Mouse (Mus musculus) stomach, postnatal 0 days (tissue): ENCODE data around the gene Copb2. TPM values are rescaled to one million over a fixed set of nuclear protein-coding genes. Genes with fewer than 3 reads are reported as not detected.

Experiments used
- ATAC-seq: fragments of 200-750 bp; cut with Nextera tagmentation; 2 replicates; pipeline ENCODE4 v1.8.0; 2017; ENCODE audit not compliant: low FRiP score, low TSS enrichment
- DNase-seq: peaks from one replicate; pipeline ENCODE4 v3.0.0-alpha.2; 2016; ENCODE audit warnings: low spot score
- H3K27ac ChIP-seq: fragments of 300-500 bp; sonication (generic); replicated peaks from 2 replicates; pipeline ENCODE4 v1.5.1; 2014; ENCODE audit warnings: mild to moderate bottlenecking, control low read depth
- H3K27me3 ChIP-seq: fragments of 300-500 bp; sonication (generic); 2 replicates; pipeline ENCODE4 v1.6.1; 2014; ENCODE audit warnings: low read length; ENCODE audit not compliant: control insufficient read depth, insufficient read depth
- H3K36me3 ChIP-seq: fragments of 300-500 bp; sonication (generic); 2 replicates; pipeline ENCODE4 v1.6.1; 2014; ENCODE audit warnings: low read length, mixed read lengths; ENCODE audit not compliant: control insufficient read depth, insufficient read depth
- H3K4me1 ChIP-seq: fragments of 300-500 bp; sonication (generic); replicated peaks from 2 replicates; pipeline ENCODE4 v1.6.1; 2014; ENCODE audit warnings: antibody characterized with exemption; ENCODE audit not compliant: control insufficient read depth, insufficient read depth
- H3K4me2 ChIP-seq: fragments of 300-500 bp; sonication (generic); replicated peaks from 2 replicates; pipeline ENCODE4 v1.6.1; 2014; ENCODE audit warnings: low read depth, mild to moderate bottlenecking, control low read depth, moderate library complexity
- H3K4me3 ChIP-seq: fragments of 300-500 bp; sonication (generic); 2 replicates; pipeline ENCODE4 v1.5.1; 2014; ENCODE audit warnings: low read depth, low read length, control low read depth
- H3K9ac ChIP-seq: fragments of 300-500 bp; sonication (generic); 2 replicates; pipeline ENCODE4 v1.6.1; 2014; ENCODE audit warnings: mild to moderate bottlenecking, low read length, control low read depth, mixed read lengths
- H3K9me3 ChIP-seq: fragments of 300-500 bp; sonication (generic); 2 replicates; pipeline ENCODE4 v1.6.1; 2016; ENCODE audit warnings: low read length; ENCODE audit not compliant: control insufficient read depth
- CTCF ChIP-seq: IDR thresholded peaks from 2 replicates; pipeline ENCODE4 v1.5.1; 2016; ENCODE audit warnings: antibody characterized with exemption, low read depth, mild to moderate bottlenecking, moderate library complexity
- EP300 ChIP-seq: optimal IDR thresholded peaks from 2 replicates; pipeline ENCODE3; 2016; ENCODE audit warnings: antibody characterized with exemption
- WGBS: fragments of 180-500 bp; shearing (Covaris S2); extraction: QIAGEN DNeasy Blood & Tissue Kit; methylation state at CpG from one replicate; pipeline ENCODE4 v1.1.7; 2014; 5-methylcytosine and 5-hydroxymethylcytosine counted together
- polyA plus RNA-seq: library from polyadenylated mRNA; unstranded; fragments of >200 nt; fragmentation: Nextera tagmentation; extraction: Ambion mirVana; gene quantifications from 2 replicates; pipeline ENCODE4 v1.2.1, GENCODE M21; 2015

The Copb2 gene
- polyA plus RNA-seq, 1 experiment from 2014 or later = 105 TPM

GRCm38 (mm10) chr9:98529776-98530175 is 33.7 kb upstream of the Copb2 start:
- Histone ChIP-seq H3K36me3 (no peaks in the 10 kb centered on the region), H3K27me3 (no peaks in the 10 kb centered on the region), H3K4me1 (no peaks in the 10 kb centered on the region), H3K9ac (no peak overlapping the region), H3K4me2 (no peak overlapping the region), H3K4me3 (no peak overlapping the region), H3K27ac (no peak overlapping the region), H3K9me3 (no peaks in the 10 kb centered on the region)
- no peak for ATAC-seq
- TF ChIP-seq CTCF (no peak), EP300 (no peak)
- DNase-seq = no peak
- 72% methylated on average over 4 of the region's 4 CpGs for WGBS

- Histone ChIP-seq H3K27ac (no peak overlapping the region), H3K27me3 (no peaks in the 10 kb centered on the region), H3K4me2 (no peak overlapping the region), H3K4me3 (no peak overlapping the region), H3K4me1 (no peaks in the 10 kb centered on the region), H3K9ac (no peak overlapping the region), H3K36me3 (no peaks in the 10 kb centered on the region), H3K9me3 (no peaks in the 10 kb centered on the region)
- no peak for TF ChIP-seq CTCF
- TF ChIP-seq EP300 = no peak
- WGBS = 43% methylated on average over 2 of the region's 2 CpGs
- DNase-seq (no peak), ATAC-seq (no peak)
These were observed 32.5 kb upstream of the Copb2 start for GRCm38 (mm10) chr9:98530999-98531398.

DNA sequence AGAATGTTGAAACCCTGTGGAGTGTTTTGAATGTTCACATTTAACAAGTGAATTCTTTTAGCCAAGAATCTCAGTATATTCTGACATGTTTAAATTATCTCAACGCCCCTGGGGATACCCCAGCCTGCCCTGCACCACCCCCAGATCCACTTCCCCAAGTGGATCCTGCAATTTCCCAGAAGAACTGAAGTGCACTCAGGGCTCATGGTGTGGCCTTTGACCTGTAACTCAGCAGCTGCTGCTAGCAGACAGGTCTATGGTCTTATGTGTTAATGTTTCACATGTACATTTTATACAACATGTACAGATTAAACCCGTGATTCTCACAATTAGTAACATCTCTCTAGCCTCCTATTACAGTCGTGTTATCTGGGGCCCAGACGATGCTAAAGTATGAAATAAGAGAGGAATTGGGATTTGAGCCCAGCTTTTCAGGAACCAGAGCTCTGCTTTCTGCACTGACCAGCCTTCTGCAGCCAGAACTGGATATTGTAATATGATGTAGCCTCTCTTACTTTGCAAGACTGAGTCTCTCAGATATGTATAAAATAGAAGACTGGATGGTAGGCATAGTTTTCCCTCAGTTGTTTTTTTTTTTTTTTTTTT is 28.7 kb upstream of the Copb2 start:
- WGBS = 44% methylated on average over 4 of the region's 4 CpGs
- no peak for DNase-seq
- H3K27ac ChIP-seq = no peak overlapping the region

GRCm38 (mm10) chr9:98535763-98536162 is 27.8 kb upstream of the Copb2 start:
- DNase-seq = no peak
- H3K27me3 ChIP-seq = no peaks in the 10 kb centered on the region

More for the DNA sequence above, 28.7 kb upstream of the Copb2 start:
- ATAC-seq = no peak
- Histone ChIP-seq H3K9me3 (no peaks in the 10 kb centered on the region), H3K4me3 (no peak overlapping the region), H3K36me3 (no peaks in the 10 kb centered on the region), H3K27me3 (no peaks in the 10 kb centered on the region), H3K9ac (no peak overlapping the region), H3K4me2 (no peak overlapping the region), H3K4me1 (no peaks in the 10 kb centered on the region)
- no peak for TF ChIP-seq CTCF
- no peak for TF ChIP-seq EP300

DNA sequence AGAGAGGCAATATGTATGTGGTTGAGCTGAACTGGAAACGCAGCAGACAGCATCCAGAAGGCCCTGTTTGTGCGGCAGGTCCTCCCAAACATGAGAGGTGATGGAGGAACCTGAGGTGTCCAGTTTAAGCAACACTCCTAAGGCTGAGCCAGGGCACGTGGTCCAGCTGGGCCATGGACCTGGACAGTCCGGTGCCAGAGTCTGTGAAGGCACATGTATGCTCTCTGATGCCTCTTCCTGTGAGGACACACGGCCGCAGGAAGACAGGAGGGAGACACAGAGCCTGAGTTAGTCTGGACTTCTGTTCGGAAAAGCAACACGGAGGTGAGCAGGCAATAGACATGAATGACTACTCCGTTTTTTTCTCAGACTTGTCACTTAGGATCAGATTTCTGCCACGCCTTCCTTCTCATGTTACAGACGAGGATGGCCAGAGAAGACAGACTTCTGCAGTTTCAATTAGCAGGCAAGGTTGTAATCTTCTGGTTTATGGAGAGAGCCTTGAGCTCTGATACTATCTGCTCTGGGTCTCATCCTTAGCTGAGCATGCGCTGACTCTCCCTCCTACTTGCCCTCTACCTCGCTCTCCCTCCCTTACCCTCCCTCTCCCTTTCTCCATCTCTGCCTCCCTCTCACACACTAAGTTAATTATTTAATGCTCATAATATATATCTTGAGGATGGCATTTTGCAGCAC is 25.4 kb upstream of the Copb2 start:
- ATAC-seq (peak; percentile 47; the same call in 1 of the 2 replicates), DNase-seq (no peak)
- Histone ChIP-seq H3K27me3 (no peaks in the 10 kb centered on the region), H3K9ac (no peak overlapping the region), H3K27ac (no peak overlapping the region), H3K4me2 (peak overlapping the region; percentile 39; the same call in 1 of the 2 replicates), H3K4me1 (no peaks in the 10 kb centered on the region), H3K36me3 (no peaks in the 10 kb centered on the region), H3K9me3 (no peaks in the 10 kb centered on the region), H3K4me3 (no peak overlapping the region)
- no peak; the same call in 1 of the 2 replicates for TF ChIP-seq CTCF
- TF ChIP-seq EP300 = no peak
- WGBS = 44% methylated on average over 13 of the region's 13 CpGs

More at GRCm38 (mm10) chr9:98535763-98536162, 27.8 kb upstream of the Copb2 start:
- no peak for ATAC-seq
- Histone ChIP-seq H3K9me3 (no peaks in the 10 kb centered on the region), H3K36me3 (no peaks in the 10 kb centered on the region), H3K27ac (no peak overlapping the region), H3K4me1 (no peaks in the 10 kb centered on the region), H3K9ac (no peak overlapping the region), H3K4me3 (no peak overlapping the region), H3K4me2 (no peak overlapping the region)
- TF ChIP-seq EP300 (no peak), CTCF (peak; percentile 59)

DNA sequence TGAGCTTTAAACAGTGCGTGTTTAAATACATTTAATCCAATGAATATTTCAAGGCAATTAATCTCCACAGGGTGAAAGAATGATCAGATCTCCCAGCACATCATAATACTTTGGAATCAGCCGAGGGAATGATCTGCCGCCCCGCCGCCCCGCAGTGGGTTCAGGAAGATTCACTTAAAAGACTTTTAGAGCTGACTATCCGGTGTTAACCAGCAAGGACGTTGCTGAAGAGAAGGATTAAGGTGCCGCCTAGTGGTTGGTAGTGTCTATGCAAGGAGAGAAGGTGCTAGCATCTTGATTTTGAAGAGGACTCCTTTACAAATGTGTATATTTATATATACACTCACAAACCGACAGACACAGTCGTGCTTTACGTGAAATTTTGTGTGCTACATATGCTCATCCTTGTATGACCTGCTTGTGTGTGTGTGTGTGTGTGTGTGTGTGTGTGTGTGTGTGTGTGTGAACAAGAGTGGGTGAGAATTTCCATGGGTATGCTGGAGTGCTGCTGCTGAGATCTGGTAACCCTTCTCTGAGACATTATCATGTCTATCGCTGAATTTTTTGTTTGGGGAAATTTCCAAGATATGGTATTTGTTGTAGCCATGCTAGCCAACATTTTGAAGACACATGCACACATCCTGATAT is 24.7 kb upstream of the Copb2 start:
- Histone ChIP-seq H3K27me3 (no peaks in the 10 kb centered on the region), H3K4me3 (no peak overlapping the region), H3K4me2 (peak overlapping the region; percentile 39; the same call in 1 of the 2 replicates), H3K9me3 (no peaks in the 10 kb centered on the region), H3K4me1 (no peaks in the 10 kb centered on the region), H3K36me3 (no peaks in the 10 kb centered on the region), H3K27ac (no peak overlapping the region), H3K9ac (no peak overlapping the region)
- TF ChIP-seq CTCF = peak; percentile 95
- TF ChIP-seq EP300 = no peak
- WGBS = 5% methylated on average over 13 of the region's 13 CpGs
- ATAC-seq = peak; percentile 70
- peak; percentile 68 for DNase-seq
